Mouse (Mus musculus): Measurements from ENCODE around the gene Dgcr6. TPM values are rescaled to one million over a fixed set of nuclear protein-coding genes. Genes with fewer than 3 reads are reported as not detected.

Dgcr6 gene
- 41.0 and 45.2 TPM in 2 replicates for polyA plus RNA-seq (2012)

- no peak for TF ChIP-seq GATA1 (IDR thresholded peaks at IDR 0.05; ENCODE audit: low read length)
These were observed at the start of gene Dgcr6 for GRCm38 (mm10) chr16:18052731-18053202. Gene Dgcr6 (plus strand): TSS chr16:18052860.

GRCm38 (mm10) chr16:18004589-18004988, 48.1 kb upstream of the Dgcr6 start:
- no peak for TF ChIP-seq GATA1 (IDR thresholded peaks at IDR 0.05; ENCODE audit: low read length)

- TF ChIP-seq GATA1 (IDR thresholded peaks at IDR 0.05; ENCODE audit: low read length): no peak
These were observed 45.6 kb upstream of the Dgcr6 start for GRCm38 (mm10) chr16:18007083-18007482.

GRCm38 (mm10) chr16:18011101-18011500, 41.6 kb upstream of the Dgcr6 start:
- TF ChIP-seq GATA1 (IDR thresholded peaks at IDR 0.05; ENCODE audit: low read length): no peak

DNA sequence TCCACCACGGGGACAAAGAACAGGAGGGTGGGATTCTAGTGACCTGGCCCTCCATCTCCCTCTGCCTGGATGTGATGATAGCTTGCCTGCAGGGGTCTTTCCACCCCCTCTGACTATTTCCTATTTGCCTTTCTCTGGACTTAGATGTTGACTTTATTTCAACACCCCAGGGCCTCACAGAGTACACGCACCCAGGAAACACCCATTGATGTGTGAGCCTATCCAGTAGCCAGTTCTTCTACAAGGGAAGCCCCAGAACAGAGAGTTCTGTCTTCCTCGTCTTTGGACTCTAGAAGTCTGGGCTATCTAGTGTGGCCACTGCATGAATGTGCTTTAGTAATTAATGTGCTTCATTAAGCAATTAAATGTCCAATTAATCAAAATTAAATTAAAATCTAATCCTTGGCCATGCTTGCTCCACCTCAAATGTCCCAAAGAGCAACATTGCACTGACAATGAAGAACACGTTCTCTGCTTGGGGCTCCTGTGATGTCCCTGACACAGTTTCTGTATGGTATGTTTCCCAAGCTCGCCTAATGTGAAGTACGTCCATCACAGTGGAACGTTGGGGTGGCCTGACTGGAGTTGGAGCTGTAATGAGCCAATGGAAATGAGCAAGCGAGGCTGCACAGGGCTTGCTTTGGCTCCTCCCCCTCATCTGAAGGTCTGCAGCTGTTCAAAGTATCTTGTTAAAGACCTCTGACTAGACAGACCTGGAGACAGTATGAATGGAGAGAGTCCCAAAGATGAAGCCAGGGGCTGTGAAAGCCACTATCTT, 29.7 kb upstream of the Dgcr6 start:
- TF ChIP-seq GATA1 (IDR thresholded peaks at IDR 0.05; ENCODE audit: low read length): no peak

- TF ChIP-seq GATA1 (IDR thresholded peaks at IDR 0.05; ENCODE audit: low read length): no peak
These were observed 25.3 kb upstream of the Dgcr6 start for GRCm38 (mm10) chr16:18027371-18027770.

DNA sequence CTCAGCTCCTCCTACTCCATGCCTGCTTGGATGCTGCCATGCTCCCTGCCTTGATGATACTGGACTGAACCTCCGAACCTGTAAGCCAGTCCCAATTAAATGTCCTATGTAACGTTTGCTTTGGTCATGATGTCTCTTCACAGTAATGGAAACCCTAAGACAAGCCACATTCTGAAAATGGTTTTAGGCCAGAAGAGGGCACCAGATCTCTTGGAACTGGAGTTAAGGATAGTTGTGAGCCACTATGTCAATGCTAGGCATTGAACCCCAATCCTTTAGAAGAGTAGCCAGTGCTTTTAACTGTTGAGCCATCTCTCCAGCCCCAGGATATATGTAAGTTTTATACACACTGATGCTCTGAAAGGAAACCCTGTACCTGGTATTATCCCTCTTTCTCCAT, 20.9 kb upstream of the Dgcr6 start:
- no peak for TF ChIP-seq GATA1 (IDR thresholded peaks at IDR 0.05; ENCODE audit: low read length)

- TF ChIP-seq GATA1 (IDR thresholded peaks at IDR 0.05; ENCODE audit: low read length): no peak
These were observed 19.4 kb upstream of the Dgcr6 start for GRCm38 (mm10) chr16:18033289-18033688.

DNA sequence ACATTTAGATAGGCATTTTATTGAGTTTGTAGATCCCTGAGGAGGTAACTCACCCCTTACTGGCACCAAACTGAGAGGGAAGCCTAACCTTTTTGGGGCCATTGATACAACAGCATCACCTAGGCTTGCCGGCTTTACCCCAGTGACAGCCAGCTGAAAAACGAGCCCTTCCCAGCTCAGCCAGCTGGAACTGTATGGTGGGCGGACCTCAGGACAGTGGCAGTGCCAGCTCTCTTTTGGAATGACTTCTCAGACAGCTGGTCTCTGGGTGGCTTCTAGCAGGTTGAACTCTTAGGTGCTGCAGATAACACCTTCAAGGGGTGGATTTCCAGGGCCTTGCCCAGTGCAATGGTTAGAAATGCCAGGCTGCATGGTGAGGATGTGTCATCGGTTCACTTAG, 18.4 kb upstream of the Dgcr6 start:
- TF ChIP-seq GATA1 (IDR thresholded peaks at IDR 0.05; ENCODE audit: low read length): no peak

DNA sequence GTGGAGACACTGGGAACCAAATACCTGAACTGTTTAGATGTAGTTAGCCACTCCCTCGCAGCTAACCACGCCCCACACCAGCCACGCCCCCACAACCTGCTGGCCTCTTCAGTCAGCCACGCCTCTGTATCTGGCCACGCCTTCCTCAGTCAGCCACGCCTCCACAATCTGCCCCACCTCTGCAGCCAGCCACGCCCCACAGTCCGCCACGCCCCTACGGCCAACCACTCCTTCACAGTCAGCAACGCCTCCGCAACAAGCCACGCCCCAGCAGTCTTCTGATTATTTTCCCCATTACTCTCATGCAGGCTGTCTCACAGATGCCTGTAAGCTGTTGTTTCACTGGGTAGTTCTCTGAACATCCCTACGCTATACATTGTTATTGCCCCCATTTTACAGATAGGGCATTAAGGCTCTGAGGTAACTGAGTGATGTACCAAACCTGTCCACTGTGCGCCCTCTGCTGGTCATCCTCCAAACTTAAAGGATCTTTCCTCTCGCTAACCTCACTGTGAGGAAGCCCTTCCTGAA, 16.2 kb upstream of the Dgcr6 start:
- no peak for TF ChIP-seq GATA1 (IDR thresholded peaks at IDR 0.05; ENCODE audit: low read length)

DNA sequence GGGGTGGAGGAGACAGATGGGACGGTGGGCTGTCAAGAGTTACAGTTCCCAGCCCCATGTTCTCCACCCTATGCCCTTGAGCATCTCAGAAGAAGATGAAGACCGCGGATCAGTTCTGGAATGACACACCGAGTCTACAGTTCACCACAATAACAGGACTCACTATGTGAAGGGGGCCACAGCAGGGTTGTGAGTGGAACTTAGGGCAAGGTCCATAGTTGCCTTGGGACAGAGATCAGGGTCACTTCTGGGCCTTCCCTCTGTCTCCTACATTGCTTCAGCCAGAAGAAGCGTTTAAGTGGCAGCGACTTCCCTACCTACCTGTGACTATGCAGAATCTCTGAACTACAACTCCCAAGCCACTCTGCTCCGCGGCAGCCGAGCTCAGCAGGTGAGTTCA, 15.6 kb upstream of the Dgcr6 start:
- TF ChIP-seq GATA1 (IDR thresholded peaks at IDR 0.05; ENCODE audit: low read length): no peak

DNA sequence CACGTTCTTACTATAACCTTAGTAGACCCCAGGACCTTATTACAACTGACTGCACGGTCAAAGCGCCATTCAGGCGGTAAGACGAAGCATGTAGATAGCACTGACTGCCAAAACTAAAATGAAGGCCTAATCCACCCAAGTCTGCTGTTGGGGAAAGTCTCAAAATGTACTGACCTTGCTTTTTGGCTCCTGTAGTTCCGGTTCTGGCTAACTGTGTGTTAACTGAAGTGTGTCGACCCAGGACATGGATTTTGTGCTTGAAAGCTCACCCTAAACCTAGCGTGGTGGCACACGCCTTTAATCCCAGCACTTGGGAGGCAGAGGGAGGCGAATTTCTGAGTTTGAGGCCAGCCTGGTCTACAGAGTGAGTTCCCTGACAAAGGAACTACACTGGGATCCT, 7.7 kb upstream of the Dgcr6 start:
- no peak for TF ChIP-seq GATA1 (IDR thresholded peaks at IDR 0.05; ENCODE audit: low read length)

DNA sequence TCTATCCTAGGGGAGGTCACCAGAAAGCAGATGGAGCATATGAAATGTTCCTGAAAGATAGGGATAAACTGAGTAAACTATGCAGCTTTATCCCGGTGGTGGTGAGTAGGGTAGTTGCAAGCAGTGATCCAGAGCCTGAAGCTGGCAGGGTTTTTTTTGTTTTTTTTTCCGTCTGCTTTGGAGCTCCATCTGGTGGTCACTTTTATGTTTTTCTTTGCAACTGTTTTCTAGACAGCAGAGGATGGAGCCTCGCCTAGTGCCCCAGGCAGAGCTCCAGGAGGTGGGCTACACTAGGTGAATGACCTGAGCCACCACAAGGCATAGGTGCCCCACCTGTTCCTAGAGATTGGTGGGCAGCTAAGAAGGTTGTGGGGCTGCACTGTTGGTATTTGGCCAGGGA, 5.0 kb upstream of the Dgcr6 start:
- no peak for TF ChIP-seq GATA1 (IDR thresholded peaks at IDR 0.05; ENCODE audit: low read length)

- TF ChIP-seq GATA1 (IDR thresholded peaks at IDR 0.05; ENCODE audit: low read length): no peak
These were observed 4.6 kb upstream of the Dgcr6 start for GRCm38 (mm10) chr16:18048071-18048470.

DNA sequence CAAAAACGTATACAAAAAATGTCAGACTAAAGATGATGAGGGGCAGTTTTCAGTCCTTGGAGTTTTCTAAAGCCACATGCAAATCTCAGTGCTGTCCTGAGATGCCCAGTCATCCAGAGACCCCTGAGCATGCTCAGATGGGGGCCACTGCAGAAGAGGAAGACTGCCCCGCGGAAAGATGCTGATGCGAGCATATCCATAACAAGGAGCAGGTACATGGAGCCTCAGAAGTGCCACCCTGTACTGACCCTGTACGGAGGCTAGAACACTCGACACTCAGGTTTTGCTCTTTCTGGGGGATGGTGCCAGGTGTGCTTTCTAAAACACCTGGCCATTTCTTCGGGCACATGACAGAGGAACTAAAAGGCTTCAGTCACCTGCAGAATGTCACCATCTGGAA, 338 bp upstream of the Dgcr6 start:
- no peak for TF ChIP-seq GATA1 (IDR thresholded peaks at IDR 0.05; ENCODE audit: low read length)

DNA sequence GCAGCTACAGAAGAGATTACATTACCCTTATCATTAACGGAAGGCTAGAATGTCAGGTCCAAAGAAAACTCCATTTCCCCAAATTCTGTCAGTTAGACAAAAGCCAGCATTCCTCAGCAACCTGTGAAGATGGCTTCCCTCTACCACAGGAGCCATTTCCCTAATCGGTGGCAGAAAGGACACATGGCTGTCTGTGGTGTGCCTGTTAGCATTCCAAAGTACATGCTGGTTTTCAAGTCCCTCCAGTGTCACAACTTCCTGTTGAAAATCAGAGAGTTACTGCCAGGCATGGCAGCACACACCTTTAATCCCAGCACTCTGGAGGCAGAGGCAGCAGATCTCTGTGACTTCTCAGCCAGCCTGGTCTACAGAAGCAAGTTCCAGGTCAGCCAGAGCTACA, 3.6 kb downstream of the Dgcr6 start:
- TF ChIP-seq GATA1 (IDR thresholded peaks at IDR 0.05; ENCODE audit: low read length): no peak

DNA sequence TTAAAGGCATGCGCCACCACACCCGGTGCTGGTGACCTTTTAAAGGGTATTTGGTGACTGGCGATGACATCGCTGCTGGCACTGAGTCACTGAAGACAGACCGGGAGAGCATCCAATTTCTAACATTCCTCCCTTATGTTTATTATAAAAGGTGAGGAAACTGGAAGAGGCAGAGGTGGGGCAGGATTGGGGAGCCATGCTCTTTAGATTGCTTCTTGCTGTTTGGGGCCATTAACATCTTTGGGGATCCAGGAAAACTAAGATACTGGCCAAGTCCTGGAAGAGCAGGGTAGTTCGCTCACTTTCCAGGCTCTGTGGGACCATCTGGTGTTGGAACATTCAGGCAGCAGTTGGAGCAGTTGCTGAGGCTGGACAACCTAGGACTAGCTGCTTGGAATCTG, 5.7 kb downstream of the Dgcr6 start:
- no peak for TF ChIP-seq GATA1 (IDR thresholded peaks at IDR 0.05; ENCODE audit: low read length)

Measured in G1E-ER4 (cell line).